Mouse (Mus musculus) c-Kit-positive CD71-positive TER-119-positive erythroid progenitor cells, embryonic 14.5 days (primary cell): Measurements from ENCODE around the gene Tufm.

Experiments used
- DNase-seq: peaks from one replicate; pipeline ENCODE4 v3.0.0-alpha.2; 2013; ENCODE audit warnings: low spot score

Gene Tufm

GRCm38 (mm10) chr7:126487052-126487483 is at the start of gene Tufm:
Gene Tufm (plus strand): TSS chr7:126487361.
- peak; percentile 84 for DNase-seq

GRCm38 (mm10) chr7:126440134-126440533 is 47.0 kb upstream of the Tufm start:
- DNase-seq, result no peak

GRCm38 (mm10) chr7:126443997-126444396 is 43.2 kb upstream of the Tufm start:
- DNase-seq, result no peak

GRCm38 (mm10) chr7:126444536-126444935 is 42.6 kb upstream of the Tufm start:
- no peak for DNase-seq

- DNase-seq, result no peak
Measured at GRCm38 (mm10) chr7:126445104-126445815, 41.9 kb upstream of the Tufm start.

GRCm38 (mm10) chr7:126446217-126446616 is 40.9 kb upstream of the Tufm start:
- DNase-seq, result no peak

- no peak for DNase-seq
Measured at GRCm38 (mm10) chr7:126448481-126448880, 38.7 kb upstream of the Tufm start.

- DNase-seq, result no peak
Measured at GRCm38 (mm10) chr7:126449991-126450390, 37.2 kb upstream of the Tufm start.

- no peak for DNase-seq
Measured at GRCm38 (mm10) chr7:126450641-126451040, 36.5 kb upstream of the Tufm start.

GRCm38 (mm10) chr7:126452244-126452643 is 34.9 kb upstream of the Tufm start:
- DNase-seq, result no peak

GRCm38 (mm10) chr7:126453861-126454260 is 33.3 kb upstream of the Tufm start:
- DNase-seq, result no peak

GRCm38 (mm10) chr7:126455242-126455641 is 31.9 kb upstream of the Tufm start:
- no peak for DNase-seq

GRCm38 (mm10) chr7:126456382-126457266 is 30.5 kb upstream of the Tufm start:
- no peak for DNase-seq

GRCm38 (mm10) chr7:126458225-126458624 is 28.9 kb upstream of the Tufm start:
- DNase-seq, result no peak

- no peak for DNase-seq
Measured at GRCm38 (mm10) chr7:126458844-126459618, 28.1 kb upstream of the Tufm start.

GRCm38 (mm10) chr7:126460623-126461399 is 26.4 kb upstream of the Tufm start:
- DNase-seq, result no peak

GRCm38 (mm10) chr7:126461626-126462025 is 25.5 kb upstream of the Tufm start:
- DNase-seq, result no peak

GRCm38 (mm10) chr7:126463004-126463403 is 24.2 kb upstream of the Tufm start, which contains the start of gene Atp2a1:
Gene Atp2a1 (minus strand): TSS chr7:126463108.
- no peak for DNase-seq

- no peak for DNase-seq
Measured at GRCm38 (mm10) chr7:126463547-126463946, 23.6 kb upstream of the Tufm start.

- no peak for DNase-seq
Measured at GRCm38 (mm10) chr7:126464121-126464520, 23.0 kb upstream of the Tufm start.

- DNase-seq, result no peak
Measured at GRCm38 (mm10) chr7:126464836-126465235, 22.3 kb upstream of the Tufm start.
